Mouse (Mus musculus) limb, embryonic 12.5 days (tissue): ENCODE results near the gene Pigm. TPM values are rescaled to one million over a fixed set of nuclear protein-coding genes. Genes with fewer than 3 reads are reported as not detected.

ENCODE experiments used
- ATAC-seq: fragments of 200-750 bp; cut with Nextera tagmentation; 2 replicates; pipeline ENCODE4 v1.8.0; 2017; ENCODE audit warnings: low read depth, moderate TSS enrichment; ENCODE audit not compliant: insufficient number of reproducible peaks, insufficient read depth, low FRiP score, low TSS enrichment
- H3K27ac ChIP-seq: fragments of 300-500 bp; sonication (generic); 2 replicates; pipeline ENCODE4 v1.5.1; 2016; ENCODE audit warnings: mild to moderate bottlenecking, moderate library complexity
- H3K27me3 ChIP-seq: fragments of 300-500 bp; sonication (generic); 2 replicates; pipeline ENCODE4 v1.6.1; 2016; ENCODE audit warnings: mild to moderate bottlenecking, moderate library complexity
- H3K36me3 ChIP-seq: fragments of 300-500 bp; sonication (generic); 2 replicates; pipeline ENCODE4 v1.6.1; 2016; ENCODE audit warnings: mild to moderate bottlenecking, moderate library complexity
- H3K4me1 ChIP-seq: fragments of 300-500 bp; sonication (generic); replicated peaks from 2 replicates; pipeline ENCODE4 v1.6.1; 2016
- H3K4me2 ChIP-seq: fragments of 300-500 bp; sonication (generic); 2 replicates; pipeline ENCODE4 v1.6.1; 2016; ENCODE audit warnings: mild to moderate bottlenecking, moderate library complexity
- H3K4me3 ChIP-seq: fragments of 300-500 bp; sonication (generic); replicated peaks from 2 replicates; pipeline ENCODE4 v1.5.1; 2016; ENCODE audit warnings: mild to moderate bottlenecking
- H3K9ac ChIP-seq: fragments of 300-500 bp; sonication (generic); replicated peaks from 2 replicates; pipeline ENCODE4 v1.6.1; 2016; ENCODE audit warnings: mild to moderate bottlenecking, moderate library complexity
- H3K9me3 ChIP-seq: fragments of 300-500 bp; sonication (generic); 2 replicates; pipeline ENCODE4 v1.6.1; 2016; ENCODE audit warnings: mild to moderate bottlenecking, moderate library complexity
- WGBS: fragments of 180-500 bp; shearing (Covaris S2); methylation state at CpG from one replicate; pipeline ENCODE4 v1.1.7; 2016; 5-methylcytosine and 5-hydroxymethylcytosine counted together
- polyA plus RNA-seq: library from polyadenylated mRNA; unstranded; fragments of >200 nt; fragmentation: Nextera tagmentation; extraction: Ambion mirVana; gene quantifications from 2 replicates; pipeline ENCODE4 v1.2.1, GENCODE M21; 2016

The Pigm gene
- polyA plus RNA-seq, 1 experiment from 2014 or later: 9.3 TPM

GRCm38 (mm10) chr1:172352001-172352400 is 24.3 kb upstream of the Pigm start:
- H3K4me2 ChIP-seq: no peak overlapping the region
- no peak for ATAC-seq
- WGBS: 71% methylated on average over 6 of the region's 6 CpGs
- H3K4me1 ChIP-seq: peaks cover 12% of the 10 kb centered on the region; the same call in 1 of the 2 replicates
- no peak overlapping the region for H3K4me3 ChIP-seq
- no peaks in the 10 kb centered on the region for H3K9me3 ChIP-seq
- peaks cover 56% of the 10 kb centered on the region for H3K27me3 ChIP-seq
- H3K9ac ChIP-seq: no peak overlapping the region
- H3K27ac ChIP-seq: no peak overlapping the region
- no peaks in the 10 kb centered on the region for H3K36me3 ChIP-seq

DNA sequence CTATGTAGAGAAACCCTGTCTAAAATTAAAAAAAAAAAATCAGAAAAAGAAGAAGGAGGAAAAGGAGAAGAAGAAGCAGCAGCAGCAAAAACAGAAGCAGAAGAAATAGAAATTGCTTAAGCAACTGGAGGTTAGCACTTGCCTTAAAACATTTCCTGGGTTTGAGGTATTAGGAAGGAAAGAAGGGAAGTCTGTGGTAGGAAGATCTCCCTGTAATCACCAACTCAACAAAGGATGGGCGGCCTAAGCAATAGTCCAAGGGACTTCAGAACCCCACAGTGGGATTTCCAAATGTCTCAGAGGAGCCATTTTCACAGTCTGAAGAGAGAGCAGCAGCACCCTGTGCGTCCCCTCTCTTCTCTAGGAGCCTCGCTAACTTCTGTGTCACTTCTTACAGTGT is 23.9 kb upstream of the Pigm start:
- peaks cover 57% of the 10 kb centered on the region for H3K27me3 ChIP-seq
- no peak overlapping the region for H3K9ac ChIP-seq
- H3K4me2 ChIP-seq: no peak overlapping the region
- no peak overlapping the region for H3K27ac ChIP-seq
- peaks cover 12% of the 10 kb centered on the region; the same call in 1 of the 2 replicates for H3K4me1 ChIP-seq
- H3K9me3 ChIP-seq: no peaks in the 10 kb centered on the region
- no peak for ATAC-seq
- H3K36me3 ChIP-seq: no peaks in the 10 kb centered on the region
- no peak overlapping the region for H3K4me3 ChIP-seq
- 76% methylated on average over 3 of the region's 3 CpGs for WGBS

- Histone ChIP-seq H3K9me3 (no peaks in the 10 kb centered on the region), H3K27ac (no peak overlapping the region), H3K4me1 (peaks cover 6% of the 10 kb centered on the region; the same call in 1 of the 2 replicates), H3K4me3 (no peak overlapping the region), H3K27me3 (peaks cover 43% of the 10 kb centered on the region), H3K9ac (no peak overlapping the region), H3K36me3 (no peaks in the 10 kb centered on the region), H3K4me2 (no peak overlapping the region)
- ATAC-seq: no peak
- 45% methylated on average over 3 of the region's 3 CpGs for WGBS
These were observed 21.0 kb upstream of the Pigm start for GRCm38 (mm10) chr1:172355336-172355735.

- ATAC-seq: 0 out of 2 replicates have a peak, but pooled peaks have one; percentile 54
- Histone ChIP-seq H3K4me2 (no peak overlapping the region), H3K27me3 (peaks cover 24% of the 10 kb centered on the region), H3K9ac (no peak overlapping the region), H3K4me3 (no peak overlapping the region), H3K9me3 (no peaks in the 10 kb centered on the region), H3K27ac (no peak overlapping the region), H3K36me3 (no peaks in the 10 kb centered on the region), H3K4me1 (no peaks in the 10 kb centered on the region)
- 0% methylated on average over 1 of the region's 1 CpGs for WGBS
These were observed 18.8 kb upstream of the Pigm start for GRCm38 (mm10) chr1:172357550-172357949.

DNA sequence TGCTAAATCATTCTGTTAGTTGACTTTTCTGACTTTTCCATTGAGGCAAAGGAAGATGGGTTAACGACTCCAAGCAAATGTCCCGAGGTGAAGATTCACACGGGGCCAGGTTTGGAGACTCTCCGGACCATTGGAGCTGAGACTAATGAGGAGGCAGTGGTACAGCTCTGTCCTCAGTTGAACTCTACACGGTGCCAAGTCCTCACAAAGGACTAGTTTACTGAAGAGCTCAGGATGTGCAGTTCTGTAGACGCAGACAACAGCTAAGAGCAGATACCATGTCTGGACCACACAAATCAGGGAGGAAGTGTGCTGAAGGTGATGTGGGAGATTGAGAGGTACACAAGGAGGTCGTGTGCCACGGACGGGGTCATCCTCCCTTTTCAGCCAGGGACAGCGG is 18.0 kb upstream of the Pigm start:
- H3K36me3 ChIP-seq: no peaks in the 10 kb centered on the region
- H3K4me3 ChIP-seq: no peak overlapping the region
- peaks cover 17% of the 10 kb centered on the region for H3K27me3 ChIP-seq
- no peak overlapping the region for H3K4me2 ChIP-seq
- no peaks in the 10 kb centered on the region for H3K9me3 ChIP-seq
- H3K9ac ChIP-seq: no peak overlapping the region
- no peak for ATAC-seq
- no peak overlapping the region for H3K27ac ChIP-seq
- H3K4me1 ChIP-seq: no peaks in the 10 kb centered on the region
- WGBS: 82% methylated on average over 10 of the region's 10 CpGs

DNA sequence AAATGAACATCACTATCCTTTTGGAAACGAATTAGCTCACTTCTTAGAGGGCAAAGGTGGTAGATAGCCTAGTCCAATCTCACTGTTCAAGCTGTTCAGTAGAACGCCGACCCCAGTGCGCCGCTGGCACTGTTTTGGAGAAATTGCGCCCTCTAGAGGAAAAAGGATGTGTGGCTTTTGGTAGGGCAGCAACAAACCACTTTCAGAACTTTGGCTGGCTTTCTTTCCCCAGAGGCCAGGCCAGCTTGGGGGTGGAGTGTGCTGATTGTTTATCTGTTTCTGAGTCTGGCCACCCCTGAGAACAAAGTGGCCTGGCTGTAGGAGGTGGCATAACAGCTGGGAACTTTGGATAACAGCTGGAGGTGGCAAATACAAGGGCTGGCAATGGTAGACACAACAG is 11.7 kb upstream of the Pigm start:
- 13% methylated on average over 6 of the region's 6 CpGs for WGBS
- peaks cover 16% of the 10 kb centered on the region for H3K27me3 ChIP-seq
- no peak overlapping the region for H3K27ac ChIP-seq
- no peak overlapping the region for H3K4me2 ChIP-seq
- no peaks in the 10 kb centered on the region for H3K9me3 ChIP-seq
- H3K4me3 ChIP-seq: no peak overlapping the region
- no peaks in the 10 kb centered on the region for H3K36me3 ChIP-seq
- no peak for ATAC-seq
- no peak overlapping the region for H3K9ac ChIP-seq
- 0 out of 2 replicates have a peak, but pooled peaks cover 2% of the 10 kb centered on the region for H3K4me1 ChIP-seq

DNA sequence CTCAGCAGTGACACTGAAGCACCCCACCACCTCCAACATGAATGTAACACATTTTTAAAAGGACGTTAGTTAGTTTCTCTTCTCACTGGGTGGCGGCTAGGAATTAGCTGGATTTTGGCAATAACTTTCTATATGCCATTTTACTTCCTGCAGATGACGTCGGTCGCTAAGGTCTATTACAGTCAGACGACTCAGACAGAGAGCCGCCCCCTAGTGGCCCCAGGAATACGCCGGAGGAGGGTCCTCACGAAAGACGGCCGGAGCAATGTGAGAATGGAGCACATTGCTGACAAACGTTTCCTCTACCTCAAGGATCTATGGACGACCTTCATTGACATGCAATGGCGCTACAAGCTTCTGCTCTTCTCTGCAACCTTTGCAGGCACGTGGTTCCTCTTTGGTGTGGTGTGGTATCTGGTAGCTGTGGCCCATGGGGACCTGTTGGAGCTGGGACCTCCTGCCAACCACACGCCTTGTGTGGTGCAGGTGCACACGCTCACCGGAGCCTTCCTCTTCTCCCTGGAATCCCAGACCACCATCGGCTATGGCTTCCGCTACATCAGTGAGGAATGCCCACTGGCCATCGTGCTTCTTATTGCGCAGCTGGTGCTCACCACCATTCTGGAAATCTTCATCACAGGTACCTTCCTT is 7.5 kb upstream of the Pigm start:
- Histone ChIP-seq H3K36me3 (no peaks in the 10 kb centered on the region), H3K4me2 (peak overlapping the region; percentile 25), H3K4me1 (0 out of 2 replicates have a peak, but pooled peaks cover 2% of the 10 kb centered on the region), H3K4me3 (no peak overlapping the region), H3K27ac (no peak overlapping the region), H3K9ac (no peak overlapping the region), H3K27me3 (peaks cover 24% of the 10 kb centered on the region), H3K9me3 (no peaks in the 10 kb centered on the region)
- peak; percentile 35; the same call in 1 of the 2 replicates for ATAC-seq
- WGBS: 31% methylated on average over 23 of the region's 23 CpGs

GRCm38 (mm10) chr1:172376758-172377458 is 562 bp downstream of the Pigm start:
- peak overlapping the region; percentile 97 for H3K4me2 ChIP-seq
- H3K9ac ChIP-seq: peak overlapping the region; percentile 78
- ATAC-seq: no peak; the same call in 1 of the 2 replicates
- WGBS: 3% methylated on average over 62 of the region's 62 CpGs
- H3K27ac ChIP-seq: peak overlapping the region; percentile 73; the same call in 1 of the 2 replicates
- peak overlapping the region; percentile 95 for H3K4me3 ChIP-seq
- H3K4me1 ChIP-seq: peaks cover 25% of the 10 kb centered on the region
- H3K27me3 ChIP-seq: no peaks in the 10 kb centered on the region
- peaks cover 33% of the 10 kb centered on the region for H3K36me3 ChIP-seq
- no peaks in the 10 kb centered on the region for H3K9me3 ChIP-seq

DNA sequence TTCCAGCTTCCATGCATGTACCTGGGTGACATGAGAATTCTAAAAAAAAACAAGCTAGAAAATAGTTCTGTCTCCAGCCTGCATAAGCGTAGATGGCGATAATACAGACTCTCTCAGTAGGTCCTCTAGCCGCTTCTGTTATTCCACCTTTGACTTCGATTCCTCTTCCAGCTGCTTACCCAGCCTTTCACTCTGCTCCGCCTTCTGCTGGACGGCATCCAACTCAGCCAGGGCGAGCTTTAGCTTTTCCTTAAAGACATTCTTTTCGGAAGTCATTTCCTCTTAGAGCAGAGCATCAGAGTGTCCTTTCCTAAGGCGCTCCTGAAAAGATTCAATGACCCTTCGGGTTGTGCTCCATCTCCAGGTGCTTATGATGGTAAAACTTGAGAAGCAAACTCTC is 3.7 kb downstream of the Pigm start:
- no peak overlapping the region for H3K27ac ChIP-seq
- H3K4me2 ChIP-seq: no peak overlapping the region
- H3K9ac ChIP-seq: no peak overlapping the region
- WGBS: 86% methylated on average over 10 of the region's 10 CpGs
- peaks cover 25% of the 10 kb centered on the region for H3K4me1 ChIP-seq
- no peaks in the 10 kb centered on the region for H3K9me3 ChIP-seq
- H3K36me3 ChIP-seq: peaks cover 42% of the 10 kb centered on the region
- H3K4me3 ChIP-seq: no peak overlapping the region
- H3K27me3 ChIP-seq: no peaks in the 10 kb centered on the region
- no peak for ATAC-seq

- H3K27me3 ChIP-seq: no peaks in the 10 kb centered on the region
- peaks cover 24% of the 10 kb centered on the region for H3K4me1 ChIP-seq
- ATAC-seq: no peak
- WGBS: 98% methylated on average over 1 of the region's 1 CpGs
- H3K36me3 ChIP-seq: peaks cover 42% of the 10 kb centered on the region
- no peak overlapping the region for H3K9ac ChIP-seq
- no peak overlapping the region for H3K4me3 ChIP-seq
- no peaks in the 10 kb centered on the region for H3K9me3 ChIP-seq
- H3K27ac ChIP-seq: no peak overlapping the region
- no peak overlapping the region for H3K4me2 ChIP-seq
These were observed 5.7 kb downstream of the Pigm start for GRCm38 (mm10) chr1:172382090-172382489.

DNA sequence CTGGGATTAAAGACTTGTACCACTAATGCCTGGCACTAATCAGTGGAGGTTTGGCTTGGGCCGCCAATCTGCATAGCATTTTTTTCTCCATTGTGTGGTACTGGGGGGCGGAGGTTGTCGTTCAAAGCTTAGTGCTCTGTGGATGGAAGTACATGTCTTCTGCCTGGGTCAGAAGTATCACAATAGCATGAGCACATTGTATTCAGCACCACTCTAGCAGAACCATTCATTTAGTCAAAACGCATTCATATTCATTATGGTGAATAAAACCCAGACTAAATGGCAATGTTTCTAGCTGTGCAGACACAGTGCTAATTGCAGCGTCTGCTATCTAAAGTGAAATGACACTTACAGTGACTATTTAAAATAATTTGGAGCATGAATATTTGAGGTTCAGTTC is 10.9 kb downstream of the Pigm start:
- Histone ChIP-seq H3K36me3 (peaks cover 7% of the 10 kb centered on the region; the same call in 1 of the 2 replicates), H3K4me2 (no peak overlapping the region), H3K9ac (no peak overlapping the region), H3K27ac (no peak overlapping the region), H3K27me3 (peaks cover 8% of the 10 kb centered on the region), H3K4me1 (peaks cover 7% of the 10 kb centered on the region), H3K4me3 (no peak overlapping the region), H3K9me3 (no peaks in the 10 kb centered on the region)
- 87% methylated on average over 5 of the region's 5 CpGs for whole genome bisulfite sequencing
- no peak for ATAC-seq
